Mouse (Mus musculus) megakaryocyte, embryonic 14.5 days (primary cell): ENCODE measurements at regions not wholly inside any gene's neighbourhood (a gene's known extent, or its start where the extent isn't known, plus 50 kb on each side); places are given as distances from the start of the nearest gene placed in this dataset.

Experiments
- FLI1 ChIP-seq: IDR thresholded peaks from 2 replicates; pipeline ENCODE4 v1.6.1; 2012; ENCODE audit warnings: low read length, inconsistent platforms, mixed read lengths
- GATA1 ChIP-seq: IDR thresholded peaks from 3 replicates; pipeline ENCODE4 v1.6.1; 2012; ENCODE audit warnings: mixed read lengths, low read length, inconsistent platforms, borderline replicate concordance

DNA sequence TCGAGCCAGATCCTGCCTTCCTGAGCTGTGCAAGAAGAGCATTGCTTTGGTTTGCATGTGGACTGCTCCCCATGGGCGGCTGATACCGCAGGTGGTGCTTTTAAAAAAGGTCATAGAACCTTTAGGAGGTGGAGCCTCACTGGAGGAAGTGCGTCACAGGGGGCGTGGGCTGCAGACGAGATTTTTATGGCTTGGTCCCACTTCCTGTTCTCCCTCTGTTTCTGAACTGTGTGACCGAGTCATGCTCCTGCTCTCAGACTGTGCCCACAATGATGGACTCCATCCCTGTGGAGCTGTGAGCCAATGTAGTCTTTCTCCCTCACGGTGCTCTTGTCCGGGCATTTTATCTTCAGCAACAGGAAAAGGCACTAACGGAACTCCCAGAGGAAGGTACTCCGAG lies 66.8 kb upstream of the Stx18 start:
- TF ChIP-seq GATA1 (no peak), FLI1 (no peak)
